Mouse (Mus musculus) midbrain, embryonic 16.5 days (tissue): ENCODE data around the gene Trpm1. TPM values are rescaled to one million over a fixed set of nuclear protein-coding genes. Genes with fewer than 3 reads are reported as not detected.

ENCODE experiments used
- ATAC-seq: fragments of 200-750 bp; cut with Nextera tagmentation; 2 replicates; pipeline ENCODE4 v1.8.0; 2017; ENCODE audit warnings: moderate TSS enrichment
- H3K27ac ChIP-seq: fragments of 300-500 bp; sonication (generic); 2 replicates; pipeline ENCODE4 v1.5.1; 2014; ENCODE audit warnings: mild to moderate bottlenecking, low read length, mixed read lengths
- H3K27me3 ChIP-seq: fragments of 300-500 bp; sonication (generic); 2 replicates; pipeline ENCODE4 v1.6.1; 2014; ENCODE audit warnings: low read depth, low read length, mixed read lengths; ENCODE audit not compliant: control insufficient read depth, insufficient read depth
- H3K36me3 ChIP-seq: fragments of 300-500 bp; sonication (generic); 2 replicates; pipeline ENCODE4 v1.6.1; 2014; ENCODE audit warnings: mild to moderate bottlenecking, low read length, moderate library complexity, mixed read lengths; ENCODE audit not compliant: control insufficient read depth, insufficient read depth
- H3K4me1 ChIP-seq: fragments of 300-500 bp; sonication (generic); 2 replicates; pipeline ENCODE4 v1.6.1; 2014; ENCODE audit warnings: mild to moderate bottlenecking, low read length, mixed read lengths; ENCODE audit not compliant: control insufficient read depth, insufficient read depth
- H3K4me2 ChIP-seq: fragments of 300-500 bp; sonication (generic); 2 replicates; pipeline ENCODE4 v1.6.1; 2014; ENCODE audit warnings: mild to moderate bottlenecking, low read length, mixed read lengths
- H3K4me3 ChIP-seq: fragments of 300-500 bp; sonication (generic); 2 replicates; pipeline ENCODE4 v1.5.1; 2014; ENCODE audit warnings: low read depth, mild to moderate bottlenecking, low read length, moderate library complexity, mixed read lengths
- H3K9ac ChIP-seq: fragments of 300-500 bp; sonication (generic); 2 replicates; pipeline ENCODE4 v1.6.1; 2014; ENCODE audit warnings: low read depth, low read length, mixed read lengths
- H3K9me3 ChIP-seq: fragments of 300-500 bp; sonication (generic); replicated peaks from 2 replicates; pipeline ENCODE4 v1.6.1; 2014; ENCODE audit warnings: mild to moderate bottlenecking, low read length, mixed read lengths; ENCODE audit not compliant: control insufficient read depth, poor library complexity, severe bottlenecking
- WGBS: fragments of 180-500 bp; shearing (Covaris S2); extraction: QIAGEN DNeasy Blood & Tissue Kit; methylation state at CpG from one replicate; pipeline ENCODE4 v1.1.7; 2014; 5-methylcytosine and 5-hydroxymethylcytosine counted together
- polyA plus RNA-seq: library from polyadenylated mRNA; unstranded; fragments of >200 nt; fragmentation: Nextera tagmentation; extraction: Ambion mirVana; gene quantifications from 2 replicates; pipeline ENCODE4 v1.2.1, GENCODE M21; 2015

Trpm1 gene
- polyA plus RNA-seq, 1 experiment from 2014 or later, result 0.20 TPM

- Histone ChIP-seq H3K36me3 (no peaks in the 10 kb centered on the region), H3K9me3 (no peaks in the 10 kb centered on the region), H3K4me3 (no peak overlapping the region), H3K4me2 (no peak overlapping the region), H3K27me3 (no peaks in the 10 kb centered on the region), H3K4me1 (no peaks in the 10 kb centered on the region), H3K27ac (no peak overlapping the region), H3K9ac (no peak overlapping the region)
- ATAC-seq, result no peak
- WGBS, result 80% methylated on average over 3 of the region's 3 CpGs
These were observed 125.9 kb downstream of the Trpm1 start for GRCm38 (mm10) chr7:64279548-64279947.

GRCm38 (mm10) chr7:64286566-64286965 is 132.9 kb downstream of the Trpm1 start:
- Histone ChIP-seq H3K27me3 (no peaks in the 10 kb centered on the region), H3K4me3 (no peak overlapping the region), H3K36me3 (no peaks in the 10 kb centered on the region), H3K9me3 (no peaks in the 10 kb centered on the region; the same call in 1 of the 2 replicates), H3K9ac (no peak overlapping the region), H3K27ac (no peak overlapping the region), H3K4me1 (peaks cover 11% of the 10 kb centered on the region), H3K4me2 (peak overlapping the region; percentile 52)
- peak; percentile 21; the same call in 1 of the 2 replicates for ATAC-seq

GRCm38 (mm10) chr7:64287414-64288091 is 133.9 kb downstream of the Trpm1 start, which contains the start of gene Mtmr10:
Gene Mtmr10, plus strand, starts transcription at chr7:64287653.
- Histone ChIP-seq H3K9ac (peak within 1 kb of the TSS; percentile 85), H3K9me3 (no peaks in the 10 kb centered on the region; the same call in 1 of the 2 replicates), H3K4me1 (peaks cover 11% of the 10 kb centered on the region), H3K27ac (peak within 1 kb of the TSS; percentile 74), H3K36me3 (no peaks in the 10 kb centered on the region), H3K4me2 (peak within 1 kb of the TSS; percentile 52), H3K27me3 (no peaks in the 10 kb centered on the region), H3K4me3 (peak within 1 kb of the TSS; percentile 64)
- under 1% methylated on average over 77 of the region's 77 CpGs for WGBS
- peak; percentile 98 for ATAC-seq

GRCm38 (mm10) chr7:64289416-64289815 is 135.8 kb downstream of the Trpm1 start:
- no peak for ATAC-seq
- WGBS, result 95% methylated on average over 7 of the region's 7 CpGs

DNA sequence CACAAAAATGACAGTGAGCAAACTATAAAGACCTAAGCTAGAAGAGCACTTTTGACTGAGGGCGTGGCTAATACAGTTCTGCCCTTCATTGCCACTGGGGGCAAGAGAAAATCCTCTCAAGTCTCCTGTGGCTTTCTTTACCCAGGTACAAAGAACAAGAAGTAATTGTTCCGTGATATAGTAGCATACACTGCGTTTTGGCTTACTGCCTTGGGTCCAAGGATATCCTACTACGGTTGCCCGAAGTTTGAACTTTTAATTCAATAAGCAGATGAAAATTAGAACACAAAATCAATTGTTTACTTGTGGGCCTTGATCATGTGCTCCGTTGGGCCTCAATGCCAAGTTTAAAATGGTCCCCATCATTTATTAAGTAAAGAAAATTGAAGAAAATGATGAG is 136.8 kb downstream of the Trpm1 start:
- Histone ChIP-seq H3K27ac (no peak overlapping the region), H3K27me3 (no peaks in the 10 kb centered on the region), H3K4me1 (peaks cover 11% of the 10 kb centered on the region), H3K9me3 (no peaks in the 10 kb centered on the region; the same call in 1 of the 2 replicates), H3K4me3 (no peak overlapping the region), H3K36me3 (no peaks in the 10 kb centered on the region), H3K9ac (no peak overlapping the region), H3K4me2 (no peak overlapping the region)
- ATAC-seq, result no peak
- 93% methylated on average over 6 of the region's 6 CpGs for WGBS

More at GRCm38 (mm10) chr7:64289416-64289815, 135.8 kb downstream of the Trpm1 start:
- H3K27me3 ChIP-seq, result no peaks in the 10 kb centered on the region
- H3K4me2 ChIP-seq, result no peak overlapping the region
- no peak overlapping the region for H3K27ac ChIP-seq
- H3K4me3 ChIP-seq, result no peak overlapping the region
- H3K9ac ChIP-seq, result no peak overlapping the region
- H3K4me1 ChIP-seq, result peaks cover 11% of the 10 kb centered on the region
- H3K9me3 ChIP-seq, result no peaks in the 10 kb centered on the region; the same call in 1 of the 2 replicates
- H3K36me3 ChIP-seq, result no peaks in the 10 kb centered on the region

GRCm38 (mm10) chr7:64291722-64292121 is 138.1 kb downstream of the Trpm1 start:
- Histone ChIP-seq H3K4me2 (no peak overlapping the region), H3K9me3 (no peaks in the 10 kb centered on the region), H3K36me3 (no peaks in the 10 kb centered on the region), H3K27me3 (no peaks in the 10 kb centered on the region), H3K9ac (no peak overlapping the region), H3K27ac (no peak overlapping the region), H3K4me1 (peaks cover 11% of the 10 kb centered on the region), H3K4me3 (no peak overlapping the region)
- 96% methylated on average over 10 of the region's 10 CpGs for WGBS
- ATAC-seq, result no peak

DNA sequence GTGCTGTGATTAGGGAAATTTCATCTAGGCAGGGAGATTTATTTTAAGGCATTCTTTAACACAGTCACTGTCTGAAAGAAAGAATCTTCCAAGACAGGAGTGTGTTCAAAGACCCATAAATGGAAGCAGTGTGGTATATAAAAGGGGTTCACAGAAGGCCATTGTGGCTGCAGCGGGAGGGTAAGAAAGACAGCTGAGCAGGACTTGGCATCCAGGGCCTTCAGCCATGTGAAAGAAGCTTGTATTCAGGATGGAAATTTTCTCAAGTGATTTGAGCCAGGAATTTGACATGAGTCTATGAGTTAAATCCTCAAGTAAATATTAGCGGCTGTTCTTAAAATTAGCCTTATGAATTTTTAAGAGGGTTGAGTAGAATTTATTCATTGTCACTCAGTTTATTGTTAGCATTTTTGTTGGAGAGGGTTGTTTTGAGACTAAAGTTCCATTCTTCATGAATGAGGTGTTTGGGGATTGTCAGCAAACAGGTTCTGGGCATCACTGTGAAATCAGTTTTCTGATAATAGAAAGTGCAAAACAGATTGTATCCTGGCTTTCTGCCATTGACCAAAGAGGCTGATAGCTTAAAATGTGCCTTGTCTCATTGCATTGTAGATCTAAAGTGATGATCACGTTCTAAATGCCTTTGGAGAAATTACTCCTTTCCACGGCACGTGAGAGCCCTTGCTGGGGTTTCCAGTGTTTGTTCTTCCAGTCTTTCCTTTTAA is 142.8 kb downstream of the Trpm1 start:
- 41% methylated on average over 5 of the region's 5 CpGs for WGBS
- Histone ChIP-seq H3K27me3 (no peaks in the 10 kb centered on the region), H3K27ac (peak overlapping the region; percentile 26; the same call in 1 of the 2 replicates), H3K9ac (no peak overlapping the region), H3K36me3 (peaks cover 3% of the 10 kb centered on the region; the same call in 1 of the 2 replicates), H3K9me3 (no peaks in the 10 kb centered on the region), H3K4me1 (peaks cover 2% of the 10 kb centered on the region; the same call in 1 of the 2 replicates), H3K4me3 (no peak overlapping the region), H3K4me2 (no peak overlapping the region)
- ATAC-seq, result no peak

DNA sequence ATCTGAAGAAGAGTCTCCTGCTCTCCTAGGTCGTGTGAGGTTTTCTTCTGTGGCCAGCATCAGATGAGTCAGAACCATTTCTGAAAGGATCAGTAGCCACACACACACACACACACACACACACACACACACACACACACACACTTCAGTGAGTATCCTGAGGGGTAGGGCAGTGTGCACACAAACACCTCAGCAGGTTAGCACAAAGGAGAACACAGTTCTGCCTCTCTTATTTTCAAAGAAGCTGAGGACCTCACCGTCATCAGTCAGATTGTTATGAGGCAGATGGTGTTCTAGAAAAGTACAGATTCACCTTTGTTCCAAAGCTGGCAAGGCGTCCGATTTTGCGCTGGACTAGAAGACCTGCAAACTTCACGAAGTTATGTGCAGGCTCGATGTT is 156.6 kb downstream of the Trpm1 start:
- Histone ChIP-seq H3K4me1 (no peaks in the 10 kb centered on the region), H3K36me3 (peaks cover 11% of the 10 kb centered on the region), H3K9me3 (no peaks in the 10 kb centered on the region), H3K4me3 (no peak overlapping the region), H3K9ac (no peak overlapping the region), H3K27ac (no peak overlapping the region), H3K4me2 (no peak overlapping the region), H3K27me3 (no peaks in the 10 kb centered on the region)
- 93% methylated on average over 7 of the region's 7 CpGs for WGBS
- no peak for ATAC-seq

DNA sequence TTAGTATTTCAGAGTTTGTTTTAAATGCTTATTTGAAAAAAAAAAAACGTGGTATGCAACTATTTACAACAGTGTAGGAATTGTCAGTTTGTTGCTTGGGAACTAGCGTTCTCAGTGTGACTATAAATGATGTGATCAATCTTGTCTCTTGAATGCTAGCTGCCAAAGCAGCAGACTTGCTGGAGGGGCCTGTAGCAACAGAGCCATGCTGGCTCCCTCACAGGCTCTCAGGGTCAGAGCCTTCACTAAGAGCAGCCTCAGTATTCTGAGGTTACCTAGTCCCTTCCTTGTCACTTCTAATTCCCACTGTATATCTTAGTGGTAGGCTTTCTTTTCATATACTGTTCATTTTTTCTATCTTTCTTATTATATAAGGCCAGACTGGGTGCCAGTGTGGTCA is 157.1 kb downstream of the Trpm1 start:
- no peak overlapping the region for H3K4me3 ChIP-seq
- no peaks in the 10 kb centered on the region for H3K9me3 ChIP-seq
- H3K27ac ChIP-seq, result no peak overlapping the region
- no peak for ATAC-seq
- H3K27me3 ChIP-seq, result no peaks in the 10 kb centered on the region
- H3K36me3 ChIP-seq, result peaks cover 11% of the 10 kb centered on the region
- H3K4me2 ChIP-seq, result no peak overlapping the region
- no peak overlapping the region for H3K9ac ChIP-seq
- 78% methylated on average over 2 of the region's 2 CpGs for WGBS
- H3K4me1 ChIP-seq, result no peaks in the 10 kb centered on the region
